Comparison of ENCODE assay signal across 1 mouse cellular context in genomic region chr10:127511634-127512306, GRCm38 (mm10).
TF ChIP-seq lines count a peak whose summit lies in the region.

No protein-coding gene starts in this region.

TF ChIP-seq in CH12.LX, 34 proteins besides CTCF, POLR2A, EP300 and RAD21 (continued from another document):
- TF ChIP-seq CHD1 (IDR thresholded peaks at IDR 0.05; ENCODE audit: low read depth, low read length) (no peak), ETS1 (conservative IDR thresholded peaks at IDR 0.05; ENCODE audit: low read depth, low read length) (peak; percentile 31), ZKSCAN1 (IDR thresholded peaks at IDR 0.05; ENCODE audit: borderline replicate concordance, low read depth, low read length) (no peak), ZNF384 (IDR thresholded peaks at IDR 0.05; ENCODE audit: low read depth, low read length) (no peak), NELFE (IDR thresholded peaks at IDR 0.05; ENCODE audit: low read depth, low read length) (peak; percentile 26; the same call in 1 of the 2 replicates), MAZ (IDR thresholded peaks at IDR 0.05; ENCODE audit: low read depth, low read length) (no peak), MEF2A (IDR thresholded peaks at IDR 0.05; ENCODE audit: borderline replicate concordance, low read depth, low read length) (no peak; the same call in 1 of the 2 replicates), IRF4 (IDR thresholded peaks at IDR 0.05; ENCODE audit: low read depth, low read length) (peak; percentile 31), KAT2A (IDR thresholded peaks at IDR 0.05; ENCODE audit: insufficient replicate concordance, low read length) (no peak), SMC3 (IDR thresholded peaks at IDR 0.05; ENCODE audit: low read depth, low read length) (no peak), GABPA (IDR thresholded peaks at IDR 0.05; ENCODE audit: insufficient replicate concordance, low read depth, low read length) (no peak), TCF12 (IDR thresholded peaks at IDR 0.05; ENCODE audit: low read depth, low read length) (peak; percentile 65), BHLHE40 (IDR thresholded peaks at IDR 0.05; ENCODE audit: low read depth, low read length) (peak; percentile 72), ZMIZ1 (IDR thresholded peaks at IDR 0.05; ENCODE audit: low read depth, low read length) (no peak), CHD2 (IDR thresholded peaks at IDR 0.05; ENCODE audit: low read length) (no peak), POLR2AphosphoS2 (IDR thresholded peaks at IDR 0.05; ENCODE audit: low read depth, low read length) (no peak), PAX5 (IDR thresholded peaks at IDR 0.05; ENCODE audit: low read length) (no peak), SIN3A (IDR thresholded peaks at IDR 0.05; ENCODE audit: low read length) (0 out of 2 replicates have a peak, but pooled peaks have one; percentile 0)
